Mouse (Mus musculus) megakaryocyte, embryonic 14.5 days (primary cell): ENCODE data around the gene Qprt. TPM values are rescaled to one million over a fixed set of nuclear protein-coding genes. Genes with fewer than 3 reads are reported as not detected.
A peak's percentile ranks its signal among the peaks of the same experiment; 100 is the strongest.

ENCODE experiments used
- H3K27me3 ChIP-seq: replicated peaks from 2 replicates; pipeline ENCODE3; 2012; ENCODE audit warnings: inconsistent platforms
- H3K36me3 ChIP-seq: replicated peaks from 2 replicates; pipeline ENCODE3; 2012; ENCODE audit warnings: low read length, inconsistent platforms, mixed read lengths
- H3K4me1 ChIP-seq: 2 replicates; pipeline ENCODE4 v1.6.1; 2012; ENCODE audit warnings: inconsistent platforms
- H3K4me3 ChIP-seq: replicated peaks from 2 replicates; pipeline ENCODE3; 2012; ENCODE audit warnings: moderate library complexity, mild to moderate bottlenecking, inconsistent platforms
- H3K9me3 ChIP-seq: 2 replicates; pipeline ENCODE4 v1.6.1; 2012; ENCODE audit warnings: inconsistent platforms
- FLI1 ChIP-seq: IDR thresholded peaks from 2 replicates; pipeline ENCODE4 v1.6.1; 2012; ENCODE audit warnings: low read length, inconsistent platforms, mixed read lengths
- GATA1 ChIP-seq: IDR thresholded peaks from 3 replicates; pipeline ENCODE4 v1.6.1; 2012; ENCODE audit warnings: mixed read lengths, low read length, inconsistent platforms, borderline replicate concordance
- polyA plus RNA-seq: library from polyadenylated mRNA; stranded (reverse); fragments of >175 nt; gene quantifications from 2 replicates; pipeline ENCODE4 v1.2.3, GENCODE M21; 2012; ENCODE audit warnings: low replicate concordance; ENCODE audit not compliant: insufficient read depth

Qprt gene
- polyA plus RNA-seq, 1 experiment = not detected

DNA sequence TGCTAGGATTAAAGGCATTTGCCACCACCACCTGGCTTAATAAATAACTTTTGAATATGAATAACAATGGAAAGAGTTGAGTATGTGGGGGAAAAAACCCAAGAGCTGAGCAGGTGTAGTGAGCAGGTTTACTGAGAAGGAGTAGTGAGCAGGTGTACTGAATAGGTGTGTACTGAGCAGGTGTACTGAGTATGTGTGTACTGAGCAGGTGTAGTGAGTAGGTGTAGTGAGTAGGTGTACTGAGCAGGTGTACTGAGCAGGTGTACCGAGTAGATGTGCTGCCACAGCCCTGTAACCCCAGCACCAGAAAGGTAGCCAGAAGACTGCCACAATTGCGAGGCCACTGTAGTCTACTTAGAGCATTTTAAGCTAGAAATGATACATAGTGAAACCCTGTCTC is 37.2 kb downstream of the Qprt start:
- peaks cover 55% of the 10 kb centered on the region for H3K4me1 ChIP-seq
- no peaks in the 10 kb centered on the region for H3K27me3 ChIP-seq
- peak overlapping the region; percentile 28 for H3K4me3 ChIP-seq

GRCm38 (mm10) chr7:127083689-127084088 is 38.3 kb downstream of the Qprt start:
- Histone ChIP-seq H3K9me3 (no peaks in the 10 kb centered on the region), H3K4me1 (peaks cover 49% of the 10 kb centered on the region), H3K27me3 (no peaks in the 10 kb centered on the region), H3K4me3 (no peak overlapping the region), H3K36me3 (no peaks in the 10 kb centered on the region)
- TF ChIP-seq GATA1 (no peak), FLI1 (no peak)

More for the DNA sequence above, 37.2 kb downstream of the Qprt start:
- Histone ChIP-seq H3K36me3 (no peaks in the 10 kb centered on the region), H3K9me3 (no peaks in the 10 kb centered on the region)
- TF ChIP-seq FLI1 = no peak
- TF ChIP-seq GATA1 = no peak

GRCm38 (mm10) chr7:127082995-127083394 is 39.0 kb downstream of the Qprt start:
- Histone ChIP-seq H3K36me3 (no peaks in the 10 kb centered on the region), H3K9me3 (no peaks in the 10 kb centered on the region)

GRCm38 (mm10) chr7:127082271-127082670 is 39.8 kb downstream of the Qprt start:
- no peak overlapping the region for H3K4me3 ChIP-seq
- no peak for TF ChIP-seq GATA1
- TF ChIP-seq FLI1 = no peak
- H3K4me1 ChIP-seq = peaks cover 55% of the 10 kb centered on the region
- H3K9me3 ChIP-seq = no peaks in the 10 kb centered on the region
- no peaks in the 10 kb centered on the region for H3K27me3 ChIP-seq
- no peaks in the 10 kb centered on the region for H3K36me3 ChIP-seq

More at GRCm38 (mm10) chr7:127082995-127083394, 39.0 kb downstream of the Qprt start:
- no peaks in the 10 kb centered on the region for H3K27me3 ChIP-seq
- H3K4me1 ChIP-seq = peaks cover 54% of the 10 kb centered on the region
- no peak overlapping the region for H3K4me3 ChIP-seq
- TF ChIP-seq GATA1 (no peak), FLI1 (no peak)

DNA sequence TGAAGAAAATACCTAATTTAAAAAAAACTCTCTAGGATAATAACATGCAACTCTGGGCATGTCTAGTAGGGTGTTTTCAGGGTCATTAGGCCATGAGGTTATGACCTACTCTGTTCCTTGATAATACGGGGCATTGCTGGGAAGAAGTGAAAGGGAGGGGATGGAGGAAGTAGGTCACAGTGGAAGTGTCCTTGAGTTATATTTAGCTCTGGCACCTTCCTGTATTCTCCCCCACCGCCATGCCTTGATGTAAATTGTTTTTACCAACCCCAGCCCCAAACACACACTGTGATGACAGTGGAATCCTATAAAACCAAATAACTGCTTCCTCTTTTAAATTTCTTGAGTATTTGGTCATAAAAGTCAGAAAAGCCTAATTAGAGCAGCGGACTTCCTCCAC is 42.0 kb downstream of the Qprt start:
- H3K27me3 ChIP-seq = no peaks in the 10 kb centered on the region
- H3K36me3 ChIP-seq = no peaks in the 10 kb centered on the region
- H3K9me3 ChIP-seq = peaks cover 4% of the 10 kb centered on the region; the same call in 1 of the 2 replicates
- no peak for TF ChIP-seq GATA1
- TF ChIP-seq FLI1 = no peak
- H3K4me3 ChIP-seq = peak overlapping the region; percentile 42
- H3K4me1 ChIP-seq = peaks cover 61% of the 10 kb centered on the region

GRCm38 (mm10) chr7:127077692-127078091 is 44.3 kb downstream of the Qprt start:
- Histone ChIP-seq H3K36me3 (no peaks in the 10 kb centered on the region), H3K9me3 (peaks cover 6% of the 10 kb centered on the region; the same call in 1 of the 2 replicates), H3K4me1 (peaks cover 46% of the 10 kb centered on the region), H3K4me3 (no peak overlapping the region), H3K27me3 (peaks cover 5% of the 10 kb centered on the region)
- TF ChIP-seq FLI1 = no peak
- no peak for TF ChIP-seq GATA1

- no peaks in the 10 kb centered on the region for H3K36me3 ChIP-seq
- H3K4me3 ChIP-seq = no peak overlapping the region
- H3K27me3 ChIP-seq = peaks cover 9% of the 10 kb centered on the region
- TF ChIP-seq FLI1 = no peak
- TF ChIP-seq GATA1 = no peak
- H3K9me3 ChIP-seq = peaks cover 6% of the 10 kb centered on the region; the same call in 1 of the 2 replicates
- H3K4me1 ChIP-seq = peaks cover 46% of the 10 kb centered on the region
These were observed 45.8 kb downstream of the Qprt start for GRCm38 (mm10) chr7:127076188-127076587.

- no peak overlapping the region for H3K4me3 ChIP-seq
- no peak for TF ChIP-seq FLI1
- peaks cover 6% of the 10 kb centered on the region; the same call in 1 of the 2 replicates for H3K9me3 ChIP-seq
These were observed 48.8 kb downstream of the Qprt start for GRCm38 (mm10) chr7:127073221-127073620.

DNA sequence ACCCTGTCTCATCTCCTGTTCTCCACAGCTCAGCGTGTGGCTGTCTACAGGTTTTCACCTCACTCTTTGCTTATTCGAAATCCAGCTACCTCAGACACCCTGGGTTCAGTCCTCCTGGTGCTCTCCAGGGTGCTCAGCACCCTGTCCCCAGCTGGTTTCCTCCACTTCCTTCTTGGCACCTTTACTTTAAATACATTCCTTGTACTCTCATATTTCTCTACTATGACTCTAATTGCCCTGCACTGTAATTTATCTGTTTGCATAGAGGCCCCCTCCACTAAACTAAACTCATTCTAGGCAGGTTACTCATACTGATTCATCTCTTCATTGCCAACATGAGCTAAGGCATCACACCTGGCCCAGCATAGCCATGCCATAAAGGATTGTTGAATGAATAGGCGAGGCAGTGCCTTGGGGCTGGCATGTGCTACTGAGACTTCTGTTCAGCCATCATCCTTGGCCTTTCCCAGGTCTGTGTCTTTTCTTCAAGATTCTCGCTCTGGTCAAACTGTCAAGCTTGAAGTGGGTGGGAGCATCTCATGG is 51.1 kb downstream of the Qprt start:
- Histone ChIP-seq H3K27me3 (peaks cover 22% of the 10 kb centered on the region), H3K36me3 (no peaks in the 10 kb centered on the region), H3K4me3 (no peak overlapping the region), H3K9me3 (peaks cover 7% of the 10 kb centered on the region), H3K4me1 (peaks cover 12% of the 10 kb centered on the region)
- TF ChIP-seq FLI1 (no peak), GATA1 (no peak)

More at GRCm38 (mm10) chr7:127073221-127073620, 48.8 kb downstream of the Qprt start:
- no peaks in the 10 kb centered on the region for H3K36me3 ChIP-seq
- H3K4me1 ChIP-seq = peaks cover 27% of the 10 kb centered on the region
- H3K27me3 ChIP-seq = peaks cover 15% of the 10 kb centered on the region

- Histone ChIP-seq H3K9me3 (peaks cover 13% of the 10 kb centered on the region), H3K36me3 (no peaks in the 10 kb centered on the region), H3K4me3 (no peak overlapping the region), H3K27me3 (peaks cover 23% of the 10 kb centered on the region), H3K4me1 (peaks cover 3% of the 10 kb centered on the region)
- no peak for TF ChIP-seq GATA1
- no peak for TF ChIP-seq FLI1
These were observed 55.7 kb downstream of the Qprt start for GRCm38 (mm10) chr7:127066317-127066716.

GRCm38 (mm10) chr7:127065538-127065937 is 56.5 kb downstream of the Qprt start:
- Histone ChIP-seq H3K36me3 (no peaks in the 10 kb centered on the region), H3K4me1 (peaks cover 3% of the 10 kb centered on the region; the same call in 1 of the 2 replicates), H3K27me3 (peaks cover 23% of the 10 kb centered on the region), H3K9me3 (peaks cover 13% of the 10 kb centered on the region), H3K4me3 (no peak overlapping the region)
- TF ChIP-seq FLI1 (no peak), GATA1 (no peak)

Other genes with a start within 250 kb of the Qprt start
- 159 and 479 TPM in 2 replicates for gene Taok2, start 237.5 kb downstream of the Qprt start, polyA plus RNA-seq
- 50.9 TPM in 2 replicates for gene Tmem219, start 199.3 kb downstream of the Qprt start, polyA plus RNA-seq
- gene Kctd13, start 193.3 kb downstream of the Qprt start, polyA plus RNA-seq = 26.4 and 59.2 TPM in 2 replicates
- not detected in 2 replicates for gene Asphd1, start 172.6 kb downstream of the Qprt start, polyA plus RNA-seq
- 1.7 and 2.0 TPM in 2 replicates for gene Sez6l2, start 171.7 kb downstream of the Qprt start, polyA plus RNA-seq
- gene Cdipt, start 146.3 kb downstream of the Qprt start, polyA plus RNA-seq = 105 and 211 TPM in 2 replicates
- gene Cdiptos, start 146.1 kb downstream of the Qprt start, polyA plus RNA-seq = 1.8 TPM in 1 of 2 replicates, not detected in the other
- 39.1 and 72.4 TPM in 2 replicates for gene Mvp, start 107.6 kb downstream of the Qprt start, polyA plus RNA-seq
- gene Pagr1b, start 105.7 kb downstream of the Qprt start, polyA plus RNA-seq = 4.2 TPM in 1 of 2 replicates, not detected in the other
- 15.8 and 94.8 TPM in 2 replicates for gene Pagr1a, start 104.9 kb downstream of the Qprt start, polyA plus RNA-seq
- gene Gm42742, start 101.1 kb downstream of the Qprt start, polyA plus RNA-seq = 164 and 252 TPM in 2 replicates
- 0.68 and 3.9 TPM in 2 replicates for gene Prrt2, start 101.0 kb downstream of the Qprt start, polyA plus RNA-seq
- 324 and 1,017 TPM in 2 replicates for gene Maz, start 95.2 kb downstream of the Qprt start, polyA plus RNA-seq
- gene Kif22, start 79.8 kb downstream of the Qprt start, polyA plus RNA-seq = 6.8 and 18.0 TPM in 2 replicates
- gene Zg16, start 34.9 kb downstream of the Qprt start, polyA plus RNA-seq = not detected in 2 replicates
- gene AI467606, start 30.9 kb downstream of the Qprt start, polyA plus RNA-seq = 71.8 and 93.9 TPM in 2 replicates
- gene Spn, start 15.6 kb upstream of the Qprt start, polyA plus RNA-seq = 2.2 and 17.4 TPM in 2 replicates
- 13.5 and 43.5 TPM in 2 replicates for gene Cd2bp2, start 73.8 kb upstream of the Qprt start, polyA plus RNA-seq
- gene Tbc1d10b, start 86.2 kb upstream of the Qprt start, polyA plus RNA-seq = 83.3 and 137 TPM in 2 replicates
- gene Mylpf, start 86.7 kb upstream of the Qprt start, polyA plus RNA-seq = 4.7 TPM in 1 of 2 replicates, not detected in the other
- 10.8 and 17.3 TPM in 2 replicates for gene Zfp553, start 110.8 kb upstream of the Qprt start, polyA plus RNA-seq
- gene Sept1, start 110.9 kb upstream of the Qprt start, polyA plus RNA-seq = 369 and 529 TPM in 2 replicates
- 85.4 and 270 TPM in 2 replicates for gene Zfp771, start 122.0 kb upstream of the Qprt start, polyA plus RNA-seq
- gene Dctpp1, start 138.5 kb upstream of the Qprt start, polyA plus RNA-seq = 65.3 and 143 TPM in 2 replicates
- gene Sephs2, start 151.8 kb upstream of the Qprt start, polyA plus RNA-seq = 32.9 and 41.0 TPM in 2 replicates
- gene Itgal, start 174.0 kb upstream of the Qprt start, polyA plus RNA-seq = 11.2 and 21.5 TPM in 2 replicates
- 21.5 and 31.6 TPM in 2 replicates for gene Zfp768, start 223.4 kb upstream of the Qprt start, polyA plus RNA-seq